Mouse (Mus musculus): ENCODE results near the gene Mgat5.

Mgat5 gene

DNA sequence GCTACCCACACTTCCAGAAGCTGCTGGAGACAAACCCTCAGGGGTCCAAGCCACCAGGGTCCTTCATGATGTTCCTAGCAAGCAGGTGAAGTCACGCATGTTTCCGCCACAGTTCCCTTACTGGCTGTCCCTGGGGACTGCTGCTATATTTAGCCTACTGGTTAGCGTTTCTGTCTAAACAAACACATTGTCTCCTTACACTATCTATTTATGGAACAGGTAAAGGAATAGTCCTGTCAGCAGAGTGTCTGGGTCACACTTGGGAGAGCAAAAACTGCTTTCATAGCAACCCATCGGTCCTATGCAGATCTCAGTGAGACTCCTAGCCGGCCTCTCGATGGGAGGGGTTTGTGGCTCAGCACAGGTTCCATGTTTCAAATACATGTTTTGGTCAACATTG lies 306.5 kb downstream of the Mgat5 start:
- DNase-seq = no peak

- no peak for DNase-seq
Measured at GRCm38 (mm10) chr1:127512709-127513108, 307.9 kb downstream of the Mgat5 start.

DNA sequence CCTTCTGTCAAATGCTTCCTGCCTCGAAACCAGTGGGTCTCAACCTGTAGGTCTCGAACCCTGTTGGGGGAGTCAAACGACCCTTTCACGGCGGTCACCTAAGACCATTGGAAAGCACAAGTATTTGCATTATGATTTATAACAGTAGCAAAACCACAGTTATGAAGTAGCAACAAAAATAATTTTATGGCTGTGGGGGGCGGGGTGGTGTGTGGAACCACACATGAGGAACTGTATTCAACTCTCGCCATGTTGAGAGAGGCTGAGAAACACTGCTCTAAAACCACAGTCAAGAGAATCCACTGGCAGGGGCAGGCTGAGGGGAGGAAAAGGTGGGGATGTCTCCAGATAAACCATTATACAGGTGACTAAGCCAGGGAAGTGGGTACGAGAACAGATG lies 308.3 kb downstream of the Mgat5 start:
- DNase-seq = no peak

GRCm38 (mm10) chr1:127513664-127514063 lies 308.8 kb downstream of the Mgat5 start:
- no peak for DNase-seq

DNA sequence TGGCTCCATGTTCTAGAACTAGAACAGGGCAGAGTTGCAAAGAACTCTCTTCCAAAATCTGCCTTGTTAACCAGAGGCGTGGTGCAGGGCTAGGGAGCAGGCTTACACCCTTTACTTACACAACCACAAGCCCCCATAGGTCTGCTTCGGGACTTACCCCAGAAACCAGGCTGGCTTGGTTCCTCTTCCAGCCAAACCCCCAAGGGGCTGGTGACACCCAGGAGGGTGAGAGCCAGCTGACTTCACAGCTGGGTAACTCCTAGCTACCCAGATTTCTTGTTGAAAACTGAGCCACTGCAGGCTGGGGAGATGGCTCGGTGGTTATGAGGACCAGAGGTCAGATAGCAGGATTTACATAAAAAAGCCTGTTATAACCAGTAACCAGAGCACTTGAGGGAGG lies 309.7 kb downstream of the Mgat5 start:
- DNase-seq = peak; percentile 12

DNA sequence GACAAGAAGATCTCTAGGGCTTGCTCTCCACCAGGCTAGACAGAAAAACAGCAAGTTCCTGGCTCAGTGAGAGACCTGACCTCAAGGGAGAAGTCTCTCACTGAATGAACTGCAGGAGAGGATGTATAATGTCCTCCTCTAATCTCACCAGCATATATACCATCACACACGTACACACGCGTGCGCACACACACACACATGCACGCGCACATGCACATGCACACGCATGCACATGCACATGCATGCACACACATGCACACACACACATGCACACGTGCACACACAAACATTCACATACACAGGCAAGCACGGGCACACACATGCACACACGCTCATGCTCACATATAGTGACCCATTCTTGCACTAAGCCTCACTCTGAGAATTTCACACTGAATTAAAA lies 310.1 kb downstream of the Mgat5 start:
- DNase-seq = no peak

DNA sequence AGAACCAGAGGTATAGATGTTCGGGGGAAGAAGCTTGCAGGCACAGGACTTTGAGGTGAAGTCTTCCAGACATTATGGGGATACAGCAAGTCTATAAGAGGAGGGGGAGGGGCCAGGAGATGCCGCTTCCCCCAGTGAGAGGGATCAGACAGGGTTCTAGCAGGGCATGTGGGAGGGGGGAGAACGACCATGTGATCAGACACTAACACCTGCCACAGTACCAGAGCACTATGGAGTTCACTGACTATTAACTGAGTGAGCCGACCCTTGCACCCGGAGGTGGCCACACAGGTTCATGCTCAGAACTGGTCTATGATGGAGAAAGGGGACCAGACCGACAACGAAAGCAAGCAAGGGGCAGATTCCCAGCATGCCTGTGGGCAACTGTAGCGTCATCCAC lies 318.5 kb downstream of the Mgat5 start:
- DNase-seq = no peak

- DNase-seq = peak; percentile 19
Measured at GRCm38 (mm10) chr1:127530849-127531580, 326.2 kb downstream of the Mgat5 start.

DNA sequence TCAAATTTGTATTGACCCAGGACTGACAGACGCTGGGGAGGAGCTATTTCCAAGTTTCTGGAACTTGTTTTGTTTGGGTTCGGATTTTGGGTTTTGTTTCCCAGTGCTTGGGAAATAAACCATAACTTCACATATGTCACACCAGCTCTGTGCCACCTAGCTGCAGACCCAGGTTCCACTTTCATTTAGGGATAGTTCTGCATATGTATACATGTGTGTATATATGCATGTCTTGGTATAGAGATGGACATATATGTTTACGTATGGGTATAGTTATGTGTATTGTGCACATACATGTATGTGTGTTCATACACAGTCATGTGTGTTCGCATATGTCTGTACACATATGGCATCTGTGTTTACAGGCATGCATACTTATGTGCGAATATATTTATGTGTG lies 326.9 kb downstream of the Mgat5 start:
- DNase-seq = no peak

DNA sequence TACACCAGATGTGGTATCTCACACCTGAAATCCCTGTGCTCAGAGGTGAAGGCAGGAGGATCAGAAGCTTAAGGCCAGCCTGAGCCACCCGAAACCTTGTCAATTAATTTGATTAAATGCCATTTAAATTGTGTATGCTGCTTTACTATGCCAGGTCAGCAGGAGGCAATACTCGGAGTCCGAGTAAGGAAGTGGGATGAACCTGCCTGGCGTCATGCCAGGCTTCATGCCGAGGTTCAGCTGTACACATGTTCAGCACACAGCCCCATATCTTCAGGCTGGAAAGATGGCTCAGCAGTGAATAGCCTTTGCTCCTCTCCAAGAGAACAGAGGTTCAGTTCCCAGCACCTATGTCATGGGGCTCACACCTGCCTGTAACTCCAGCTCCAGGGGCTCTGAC lies 331.6 kb downstream of the Mgat5 start:
- no peak for DNase-seq

DNA sequence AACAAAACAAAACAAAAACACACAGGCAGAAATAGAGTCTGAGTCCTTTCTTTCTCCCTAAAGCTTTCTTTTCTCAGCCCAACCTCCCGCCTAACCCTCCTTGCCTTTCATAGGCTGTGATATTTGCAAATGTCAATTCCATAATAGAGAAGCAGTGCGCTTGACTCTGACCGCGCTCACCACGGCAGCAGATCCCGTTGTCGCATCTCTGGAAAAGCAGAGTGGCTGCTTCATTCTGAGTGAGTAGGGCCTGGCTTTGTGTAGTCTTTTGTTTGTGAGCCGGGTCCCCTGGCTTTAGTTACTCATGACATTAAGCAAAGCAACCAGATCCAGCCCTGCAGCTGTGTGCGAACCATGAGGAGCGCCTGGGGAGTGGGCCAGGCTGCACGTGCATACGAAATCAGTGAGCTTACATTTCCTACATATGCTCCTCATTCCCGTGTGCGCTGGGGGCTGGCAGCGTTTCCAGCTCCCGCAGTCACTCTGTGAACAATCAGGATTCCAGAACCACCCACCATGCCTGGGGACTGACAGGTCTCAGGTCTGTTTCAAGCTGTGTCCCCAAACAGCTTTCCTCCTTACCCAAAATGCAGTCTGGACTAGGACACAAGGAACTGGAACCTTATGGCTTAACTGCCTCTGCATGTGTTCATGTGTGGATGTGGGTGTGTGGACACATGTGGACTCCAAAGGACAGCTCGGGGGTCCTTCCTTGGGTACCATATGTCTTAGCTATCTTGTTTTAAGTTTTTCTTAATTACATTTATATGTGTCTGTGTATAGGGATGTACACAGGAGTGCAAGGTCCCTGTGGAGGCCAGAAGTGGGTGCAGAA lies 332.6 kb downstream of the Mgat5 start:
- no peak for DNase-seq

All from lung, postnatal 10 days (tissue).